Mouse (Mus musculus) heart, postnatal 36 days (tissue): Measurements from ENCODE around the gene Gipc2. TPM values are rescaled to one million over a fixed set of nuclear protein-coding genes. Genes with fewer than 3 reads are reported as not detected.

Experiments
- total RNA-seq, 2 experiments: library from RNA; stranded (reverse); gene quantifications; 2 replicates each; pipeline ENCODE4 v1.2.3; 2021

Gene Gipc2
- total RNA-seq, 2 experiments from 2014 or later = 3.5 to 3.6 TPM

Other genes with a start within 250 kb of the Gipc2 start
- 100 to 1,000 TPM in 1 of 2 experiments, 10 to 100 TPM in 1; 98.1 to 111 TPM for gene Dnajb4, start 44.1 kb upstream of the Gipc2 start, total RNA-seq
- 10 to 100 TPM; 50.8 to 56.1 TPM for gene Fubp1, start 44.2 kb upstream of the Gipc2 start, total RNA-seq
- gene Nexn, start 100.1 kb upstream of the Gipc2 start, total RNA-seq = 100 to 1,000 TPM; 341 to 349 TPM
- 10 to 100 TPM in 1 of 2 experiments, 1 to 10 TPM in 1; 9.3 to 11.3 TPM for gene Miga1, start 174.2 kb upstream of the Gipc2 start, total RNA-seq
- 10 to 100 TPM; 26.3 to 26.4 TPM for gene Usp33, start 180.2 kb upstream of the Gipc2 start, total RNA-seq
- 10 to 100 TPM; 20.5 to 24.1 TPM for gene Zzz3, start 229.2 kb upstream of the Gipc2 start, total RNA-seq